Mouse (Mus musculus) gastrocnemius, postnatal 10 days (tissue): Measurements from ENCODE around the gene Ifng. TPM values are rescaled to one million over a fixed set of nuclear protein-coding genes. Genes with fewer than 3 reads are reported as not detected.

Experiments
- DNase-seq: peaks from one replicate; pipeline ENCODE4 v3.0.0; 2021; ENCODE audit warnings: mixed read lengths
- total RNA-seq, 2 experiments: library from RNA; stranded (reverse); gene quantifications; 2 replicates each; pipeline ENCODE4 v1.2.3; 2021

The Ifng gene
- total RNA-seq, 2 experiments from 2014 or later = not detected

GRCm38 (mm10) chr10:118480118-118480517 is 39.3 kb downstream of the Ifng start:
- DNase-seq = no peak

DNA sequence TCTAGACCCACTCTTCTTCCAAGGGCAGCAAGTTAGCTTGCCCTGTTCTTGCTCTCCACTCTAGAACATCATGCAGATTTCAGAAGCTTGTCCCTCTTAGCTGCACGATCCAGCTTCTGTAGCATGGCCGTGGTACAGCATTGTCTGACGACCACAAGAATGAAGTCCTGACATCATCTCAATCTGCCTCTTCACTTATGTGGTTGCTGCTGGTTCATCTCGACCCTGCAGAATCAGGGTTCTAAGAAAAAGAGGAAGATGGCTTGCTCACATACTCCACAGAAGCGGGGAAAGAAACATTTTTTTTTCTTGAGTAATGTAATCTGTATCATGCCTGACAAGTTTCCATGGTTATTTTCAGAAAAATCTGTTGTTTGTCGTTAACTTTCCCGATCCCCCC is 39.9 kb downstream of the Ifng start:
- DNase-seq = no peak

DNA sequence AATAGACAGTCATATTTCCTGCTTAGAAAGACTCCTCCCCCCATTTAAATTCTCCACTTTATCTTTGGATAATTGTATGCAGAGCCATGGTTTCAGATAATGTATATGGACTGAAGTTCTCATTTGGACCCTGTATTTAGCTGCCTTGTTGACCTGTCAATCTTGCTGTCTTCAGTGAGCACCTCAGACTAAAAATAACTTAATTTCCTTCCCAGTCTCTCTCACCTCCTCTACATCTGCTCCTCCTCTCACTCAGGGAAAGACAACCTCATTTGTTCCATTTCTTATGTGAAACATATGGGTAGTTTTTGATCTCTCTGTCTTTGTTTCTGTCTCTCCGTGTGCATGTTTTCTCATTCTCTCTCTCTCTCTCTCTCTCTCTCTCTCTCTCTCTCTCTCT is 53.3 kb downstream of the Ifng start:
- DNase-seq = no peak

DNA sequence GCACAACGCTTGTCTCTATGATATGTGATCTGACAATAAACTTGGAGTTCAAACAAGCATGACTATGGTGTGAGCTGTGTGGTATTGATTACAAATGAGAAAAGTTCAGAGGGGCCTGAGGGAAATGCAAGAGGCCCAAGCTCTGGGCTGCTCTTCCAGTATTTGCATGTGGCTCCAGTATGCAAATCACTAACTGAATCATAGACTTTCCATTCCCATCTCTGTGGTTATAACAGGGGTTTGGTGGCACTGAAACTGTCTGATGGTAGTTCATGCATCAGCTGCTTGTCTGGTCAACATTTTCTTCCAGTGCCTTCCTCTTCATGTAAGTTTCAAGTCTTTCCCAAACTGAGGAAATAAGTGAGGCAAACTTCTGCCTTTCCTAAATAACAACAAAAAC is 54.5 kb downstream of the Ifng start:
- no peak for DNase-seq

Other genes with a start within 250 kb of the Ifng start
- gene Il22, start 236.1 kb upstream of the Ifng start, total RNA-seq = not detected
- under 1 TPM; 0.38 to 0.50 TPM for gene Gm32717, start 200.3 kb upstream of the Ifng start, total RNA-seq
- gene Gm32802, start 182.4 kb upstream of the Ifng start, total RNA-seq = under 1 TPM; 0.38 to 0.50 TPM
- not detected for gene Iltifb, start 146.0 kb upstream of the Ifng start, total RNA-seq
- gene Gm9040, start 114.1 kb upstream of the Ifng start, total RNA-seq = not detected
- not detected for gene Gm9044, start 108.6 kb upstream of the Ifng start, total RNA-seq
- not detected for gene Gm9045, start 103.2 kb upstream of the Ifng start, total RNA-seq
- gene Gm9046, start 97.8 kb upstream of the Ifng start, total RNA-seq = not detected
- not detected for gene Gm9048, start 92.4 kb upstream of the Ifng start, total RNA-seq
- not detected for gene Gm9049, start 86.9 kb upstream of the Ifng start, total RNA-seq